Mouse (Mus musculus) spleen, adult 2 months (tissue): Measurements from ENCODE around the gene Zfp811.

ENCODE experiments used
- CTCF ChIP-seq: fragments of 200-500 bp; IDR thresholded peaks from 2 replicates; pipeline ENCODE4 v1.5.1; 2011; ENCODE audit warnings: mild to moderate bottlenecking, inconsistent platforms; ENCODE audit not compliant: insufficient read depth, insufficient read length, insufficient replicate concordance; ENCODE audit errors: extremely low read depth
- POLR2A ChIP-seq: fragments of 200-500 bp; IDR thresholded peaks from 2 replicates; pipeline ENCODE4 v1.6.1; 2011; ENCODE audit warnings: low read depth, low read length, inconsistent platforms

DNA sequence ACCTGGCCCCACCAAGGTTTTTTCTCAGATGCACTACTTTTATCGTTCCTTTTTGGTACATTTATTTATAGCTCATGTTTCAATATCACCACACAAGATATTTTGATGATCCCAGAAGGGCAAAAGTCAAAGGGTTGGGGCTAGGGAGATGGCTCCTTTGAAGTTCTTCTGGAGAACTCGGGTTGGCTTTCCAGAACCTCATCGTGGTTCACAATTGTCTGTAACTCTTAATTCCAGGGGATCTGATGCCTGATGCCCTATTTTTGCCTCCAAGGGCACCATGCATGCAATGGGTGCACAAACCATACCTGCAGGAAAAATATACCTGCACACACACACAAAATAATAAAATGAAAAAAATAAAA, 20.7 kb upstream of the Zfp811 start:
- no peak for TF ChIP-seq CTCF
- no peak for TF ChIP-seq POLR2A
